Mouse (Mus musculus) ES-Bruce4 (cell line): ENCODE measurements around the gene Smarca2. TPM values are rescaled to one million over a fixed set of nuclear protein-coding genes. Genes with fewer than 3 reads are reported as not detected.
"Not testable (repeated sequence)": the region's sequence is repeated elsewhere in the genome, so short reads cannot be mapped to it uniquely, and the experiment has no call there.

Experiments used
- H3K27ac ChIP-seq: 2 replicates; pipeline ENCODE4 v1.5.1; 2012; ENCODE audit warnings: low read length, inconsistent platforms; ENCODE audit not compliant: insufficient read depth
- H3K27me3 ChIP-seq: 2 replicates; pipeline ENCODE4 v1.6.1; 2012; ENCODE audit warnings: mild to moderate bottlenecking, low read length, inconsistent platforms; ENCODE audit not compliant: control insufficient read depth, poor library complexity, insufficient read depth, severe bottlenecking
- H3K36me3 ChIP-seq: 2 replicates; pipeline ENCODE4 v1.6.1; 2012; ENCODE audit warnings: inconsistent platforms, mild to moderate bottlenecking, low read length, moderate library complexity; ENCODE audit not compliant: control insufficient read depth, poor library complexity, insufficient read depth, severe bottlenecking
- H3K4me1 ChIP-seq: one replicate; pipeline ENCODE4 v1.8.1; 2011; ENCODE audit warnings: low read length; ENCODE audit not compliant: control insufficient read depth, insufficient read depth
- H3K4me3 ChIP-seq: 2 replicates; pipeline ENCODE4 v1.5.1; 2011; ENCODE audit warnings: low read depth, mild to moderate bottlenecking, low read length
- H3K9ac ChIP-seq: 2 replicates; pipeline ENCODE4 v1.6.1; 2012; ENCODE audit warnings: low read depth, mild to moderate bottlenecking, inconsistent platforms; ENCODE audit not compliant: poor library complexity, severe bottlenecking
- H3K9me3 ChIP-seq: replicated peaks from 2 replicates; pipeline ENCODE4 v1.6.1; 2012; ENCODE audit warnings: mild to moderate bottlenecking, low read length, inconsistent platforms; ENCODE audit not compliant: control insufficient read depth, poor library complexity, insufficient read depth, severe bottlenecking
- CTCF ChIP-seq: IDR thresholded peaks from one replicate; pipeline ENCODE4 v1.8.1; 2011; ENCODE audit warnings: low read depth, low read length
- EP300 ChIP-seq: IDR thresholded peaks from 2 replicates; pipeline ENCODE4 v1.6.1; 2011; ENCODE audit warnings: low read depth, low read length; ENCODE audit not compliant: insufficient read depth
- POLR2A ChIP-seq: IDR thresholded peaks from one replicate; pipeline ENCODE4 v1.8.1; 2011; ENCODE audit warnings: low read length; ENCODE audit not compliant: insufficient read depth
- polyA plus RNA-seq: library from polyadenylated mRNA; stranded (reverse); fragments of >200 nt; gene quantifications from 2 replicates; pipeline ENCODE4 v1.2.4, GENCODE M21; 2011; ENCODE audit warnings: low read depth; ENCODE audit not compliant: missing spikeins, insufficient read depth, insufficient read length

Gene Smarca2
- polyA plus RNA-seq, 1 experiment, result 4.9 TPM

GRCm38 (mm10) chr19:26650585-26651273, 45.9 kb downstream of the Smarca2 start:
- Histone ChIP-seq H3K4me1 (no peaks in the 10 kb centered on the region), H3K4me3 (no peak overlapping the region), H3K9me3 (no peaks in the 10 kb centered on the region), H3K27me3 (no peaks in the 10 kb centered on the region), H3K9ac (no peak overlapping the region), H3K36me3 (no peaks in the 10 kb centered on the region), H3K27ac (no peak overlapping the region)
- TF ChIP-seq CTCF (no peak), POLR2A (no peak), EP300 (no peak)

DNA sequence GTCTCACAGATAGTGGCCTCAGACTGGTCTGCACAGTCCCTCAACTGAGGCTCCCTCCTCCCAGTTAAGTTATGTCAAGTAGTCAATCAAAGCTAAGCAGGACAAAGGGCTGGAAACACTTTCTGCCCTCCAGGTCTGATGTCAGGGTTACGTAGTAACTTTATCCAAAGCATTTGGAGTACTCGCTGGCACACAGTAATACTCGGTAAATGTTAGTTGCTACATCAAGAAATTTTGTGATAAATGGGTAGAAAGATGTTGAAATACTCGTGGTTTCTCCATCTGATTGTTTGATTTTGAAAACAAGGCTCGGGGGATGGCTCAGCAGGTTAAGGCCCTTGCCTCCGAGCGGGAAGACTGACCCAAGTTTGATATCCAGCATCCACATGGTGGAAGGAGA, 53.5 kb downstream of the Smarca2 start:
- no peak overlapping the region for H3K4me3 ChIP-seq
- no peak for TF ChIP-seq EP300
- TF ChIP-seq CTCF, result no peak
- no peak for TF ChIP-seq POLR2A

DNA sequence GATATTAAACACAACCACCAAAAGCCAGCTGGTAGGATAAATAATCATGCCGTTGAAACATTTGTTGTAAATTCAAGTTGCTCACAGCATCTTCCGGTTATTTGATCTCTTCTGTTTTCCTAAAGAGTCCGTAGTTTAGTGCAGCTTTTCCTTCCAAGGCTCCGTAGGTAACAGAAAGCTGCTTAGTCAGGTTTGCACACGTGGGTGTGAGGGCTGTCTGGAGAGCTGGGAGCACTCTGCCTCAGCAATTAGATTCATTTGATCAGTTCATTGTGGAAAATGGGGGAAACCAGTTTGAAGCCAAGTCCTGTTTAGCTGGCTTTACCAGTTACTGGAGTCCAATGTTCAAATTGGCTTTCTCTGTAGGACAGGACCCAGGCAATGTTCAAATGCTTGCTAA, 55.1 kb downstream of the Smarca2 start:
- Histone ChIP-seq H3K36me3 (no peaks in the 10 kb centered on the region), H3K27me3 (no peaks in the 10 kb centered on the region), H3K4me1 (no peaks in the 10 kb centered on the region), H3K27ac (no peak overlapping the region), H3K4me3 (no peak overlapping the region), H3K9ac (no peak overlapping the region), H3K9me3 (no peaks in the 10 kb centered on the region)
- TF ChIP-seq CTCF (no peak), EP300 (no peak), POLR2A (no peak)

More for the DNA sequence above, 53.5 kb downstream of the Smarca2 start:
- H3K36me3 ChIP-seq, result no peaks in the 10 kb centered on the region
- H3K27ac ChIP-seq, result no peak overlapping the region
- H3K4me1 ChIP-seq, result no peaks in the 10 kb centered on the region
- H3K27me3 ChIP-seq, result no peaks in the 10 kb centered on the region
- H3K9ac ChIP-seq, result no peak overlapping the region
- no peaks in the 10 kb centered on the region for H3K9me3 ChIP-seq

DNA sequence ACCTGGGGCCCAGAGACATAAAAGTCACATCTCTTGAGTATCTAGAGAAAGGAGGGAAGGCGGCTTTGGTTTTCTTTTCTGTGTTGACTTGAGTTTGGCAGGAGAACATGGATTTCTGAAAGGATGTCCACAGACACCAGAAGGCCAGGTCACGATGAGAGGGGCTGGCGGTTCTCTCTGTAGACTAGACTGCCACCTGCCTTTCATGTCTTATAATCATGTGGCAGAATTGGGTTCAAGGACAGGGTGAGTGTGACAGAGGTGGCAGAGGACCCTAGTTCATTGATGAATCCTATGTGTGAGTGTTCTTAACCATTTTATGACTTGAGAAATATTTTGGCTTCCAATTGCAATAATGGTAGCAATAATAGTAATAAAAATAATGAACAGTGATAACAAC, 56.3 kb downstream of the Smarca2 start:
- H3K9ac ChIP-seq, result no peak overlapping the region
- no peak overlapping the region for H3K4me3 ChIP-seq
- no peaks in the 10 kb centered on the region for H3K36me3 ChIP-seq
- no peaks in the 10 kb centered on the region for H3K9me3 ChIP-seq
- no peaks in the 10 kb centered on the region for H3K4me1 ChIP-seq
- H3K27me3 ChIP-seq, result no peaks in the 10 kb centered on the region
- TF ChIP-seq CTCF (no peak), POLR2A (no peak), EP300 (no peak)
- no peak overlapping the region for H3K27ac ChIP-seq

DNA sequence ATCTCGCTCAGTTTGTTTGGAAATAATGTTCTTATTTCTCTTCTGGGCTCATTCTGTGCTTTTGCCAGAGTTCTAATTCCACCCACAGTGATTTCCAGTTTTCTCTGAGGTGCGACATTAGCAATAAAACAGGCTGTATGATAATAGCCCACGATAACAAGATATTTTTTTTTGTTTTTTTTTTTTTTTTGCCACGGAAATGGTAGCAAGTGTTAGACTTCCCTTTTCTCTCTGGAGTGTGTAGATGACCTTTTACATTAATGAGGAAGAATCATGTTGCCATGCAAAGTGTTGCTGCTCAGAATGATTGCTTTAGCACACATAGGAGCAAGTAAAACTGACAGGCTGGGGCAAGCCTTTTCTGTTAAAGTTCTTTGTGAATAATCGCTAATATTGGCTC, 61.5 kb downstream of the Smarca2 start:
- Histone ChIP-seq H3K9ac (no peak overlapping the region), H3K36me3 (no peaks in the 10 kb centered on the region), H3K4me1 (no peaks in the 10 kb centered on the region), H3K4me3 (no peak overlapping the region), H3K27ac (no peak overlapping the region), H3K9me3 (no peaks in the 10 kb centered on the region), H3K27me3 (no peaks in the 10 kb centered on the region)
- no peak for TF ChIP-seq POLR2A
- TF ChIP-seq EP300, result no peak
- TF ChIP-seq CTCF, result no peak

DNA sequence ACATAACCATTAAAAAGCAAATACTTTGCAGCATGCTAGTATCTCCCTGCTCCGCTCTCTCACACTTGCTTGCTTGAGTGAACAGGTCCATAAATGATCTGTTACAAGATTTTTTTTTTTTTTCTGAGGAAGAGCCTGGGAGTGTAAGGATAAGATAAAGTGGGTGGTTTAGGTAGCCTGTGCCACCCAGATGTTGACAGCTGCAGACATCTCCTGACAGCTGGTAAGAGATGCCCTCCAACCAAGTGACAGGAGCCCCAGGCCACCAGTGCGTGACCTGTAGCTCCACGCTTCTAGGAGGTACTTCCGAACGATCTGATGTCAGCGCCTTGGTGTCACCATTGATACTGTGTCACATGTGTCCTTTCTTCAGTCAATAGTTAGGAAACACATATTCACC, 65.2 kb downstream of the Smarca2 start:
- Histone ChIP-seq H3K27ac (no peak overlapping the region), H3K9me3 (no peaks in the 10 kb centered on the region), H3K36me3 (no peaks in the 10 kb centered on the region), H3K4me1 (no peaks in the 10 kb centered on the region), H3K9ac (no peak overlapping the region), H3K27me3 (no peaks in the 10 kb centered on the region), H3K4me3 (no peak overlapping the region)
- TF ChIP-seq EP300, result no peak
- no peak for TF ChIP-seq POLR2A
- no peak for TF ChIP-seq CTCF

DNA sequence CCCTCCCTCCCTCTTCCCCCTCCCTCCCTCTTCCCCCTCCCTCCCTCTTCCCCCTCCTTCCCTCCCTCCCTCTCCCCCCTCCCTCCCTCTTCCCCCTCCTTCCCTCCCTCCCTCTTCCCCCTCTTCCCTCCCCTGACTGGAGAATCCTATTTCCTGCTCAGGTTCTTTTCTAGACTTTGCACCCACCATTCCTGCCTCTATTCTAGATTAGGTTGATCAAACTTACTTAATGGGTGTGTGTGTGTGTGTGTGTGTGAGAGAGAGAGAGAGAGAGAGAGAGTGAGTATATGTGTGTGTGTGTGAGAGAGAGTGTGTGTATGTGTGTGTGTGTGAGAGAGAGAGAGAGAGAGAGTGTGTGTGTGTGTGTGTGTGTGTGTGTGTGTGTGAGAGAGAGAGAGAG, 66.6 kb downstream of the Smarca2 start:
- H3K9me3 ChIP-seq, H3K36me3 ChIP-seq, H3K27ac ChIP-seq, H3K9ac ChIP-seq, H3K4me1 ChIP-seq, H3K4me3 ChIP-seq, H3K27me3 ChIP-seq: not testable (repeated sequence)
